Mouse (Mus musculus) adrenal gland, adult 8-10 months (tissue): ENCODE results near the gene Morc3. TPM values are rescaled to one million over a fixed set of nuclear protein-coding genes. Genes with fewer than 3 reads are reported as not detected.

Experiments used
- DNase-seq: peaks from one replicate; pipeline ENCODE4 v3.0.0; 2022
- total RNA-seq, 4 experiments: library from RNA; stranded (reverse); gene quantifications; 2 replicates each; pipeline ENCODE4 v1.2.4; 2022

Gene Morc3
- 10 to 100 TPM; 28.9 to 51.3 (median 36.0) TPM for total RNA-seq

DNA sequence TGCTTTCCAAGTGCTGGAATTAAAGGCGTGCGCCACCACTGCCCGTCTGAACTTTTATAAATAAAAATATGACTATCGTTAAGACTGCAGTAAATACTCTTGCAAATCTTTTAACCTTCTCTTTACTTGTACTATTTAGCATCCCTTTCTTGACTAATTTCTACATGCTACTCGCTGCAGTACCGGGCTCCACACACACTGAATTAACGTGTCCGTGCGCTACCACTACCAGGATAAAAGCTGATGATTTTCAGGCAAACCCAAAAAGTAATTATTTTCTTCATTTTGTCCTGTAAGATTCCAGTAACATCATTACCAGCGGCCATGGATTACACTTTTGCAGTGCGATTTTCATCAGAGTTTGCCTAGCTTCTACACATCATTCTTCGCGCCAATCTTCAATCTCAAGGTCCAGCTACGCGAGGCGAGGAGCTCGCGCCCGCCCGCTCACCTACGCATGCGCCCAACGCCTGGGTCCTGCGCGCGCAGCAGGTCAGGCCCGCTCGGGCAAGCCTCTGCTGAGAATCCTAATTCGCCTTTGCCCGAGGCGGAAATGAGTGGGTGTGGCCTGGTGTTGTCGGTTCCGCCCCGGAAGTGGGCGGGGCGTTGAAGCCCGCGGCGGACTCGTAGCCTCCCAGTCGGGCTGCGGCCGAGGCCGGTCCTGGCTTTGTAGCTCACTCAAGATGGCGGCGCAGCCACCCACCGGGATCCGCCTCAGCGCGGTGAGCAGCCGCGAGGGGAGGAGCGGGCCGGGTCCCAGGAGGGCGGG is at the start of gene Morc3:
Morc3 (plus strand) TSS at position 495 of the 769 bp plus-strand sequence.
- DNase-seq = peak; percentile 99

DNA sequence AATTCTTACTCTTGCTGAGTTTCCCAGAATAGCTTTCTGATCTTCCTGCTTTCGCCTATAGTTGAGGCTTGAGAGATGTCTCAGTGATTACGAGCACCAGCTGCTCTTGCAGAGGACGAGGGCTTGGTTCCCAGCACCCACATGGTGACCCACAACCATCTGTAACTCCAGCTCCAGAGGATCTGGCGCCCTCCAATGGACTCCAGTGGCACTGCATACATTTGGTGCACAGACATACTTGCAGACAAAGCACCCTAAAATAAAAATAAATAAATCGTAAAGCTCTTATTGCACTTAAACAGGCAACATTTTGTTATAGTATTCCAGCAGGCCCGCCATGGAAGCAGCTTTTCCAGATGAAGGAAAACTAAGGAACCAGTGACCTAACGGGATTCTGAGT is 47.7 kb upstream of the Morc3 start:
- no peak for DNase-seq

DNA sequence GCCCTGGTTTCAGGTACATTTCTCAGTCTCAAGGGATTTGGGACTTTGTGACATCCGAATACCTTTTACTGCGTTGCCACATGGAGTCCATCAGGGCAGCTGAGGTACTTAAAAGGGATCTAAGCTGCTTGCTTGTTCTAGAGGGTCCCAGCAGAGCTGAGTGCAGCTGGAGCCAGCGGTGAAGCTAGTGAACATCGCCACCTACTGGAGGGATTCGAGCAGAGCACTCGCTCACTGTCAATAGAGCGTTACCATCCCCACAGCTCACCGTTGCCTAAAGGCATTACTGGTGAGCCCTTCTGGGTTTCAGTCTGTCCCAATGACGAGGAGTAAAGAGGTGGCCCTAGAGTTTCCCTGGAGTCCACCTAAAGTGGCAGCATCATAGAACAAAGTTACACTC is 46.1 kb upstream of the Morc3 start:
- DNase-seq = peak; percentile 27

DNA sequence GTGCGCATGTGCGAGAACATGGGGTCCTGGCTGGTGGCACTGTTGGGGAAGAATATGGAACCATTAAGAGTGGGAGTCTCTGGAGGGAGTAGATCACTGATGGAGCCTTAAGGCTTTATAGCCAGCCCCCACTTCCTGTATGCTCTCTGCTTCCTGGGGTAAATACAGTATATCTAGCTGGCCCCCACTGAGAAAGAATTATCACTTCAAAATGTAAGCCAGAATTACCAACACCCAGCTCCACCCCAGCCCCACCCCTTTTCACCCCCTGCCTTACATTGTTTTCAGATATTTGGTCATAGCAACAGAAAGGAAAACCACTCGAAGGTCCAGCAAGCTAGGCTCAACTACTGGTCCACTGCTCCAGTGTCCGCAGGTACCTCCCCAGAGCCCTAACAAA is 43.5 kb upstream of the Morc3 start:
- no peak for DNase-seq

DNA sequence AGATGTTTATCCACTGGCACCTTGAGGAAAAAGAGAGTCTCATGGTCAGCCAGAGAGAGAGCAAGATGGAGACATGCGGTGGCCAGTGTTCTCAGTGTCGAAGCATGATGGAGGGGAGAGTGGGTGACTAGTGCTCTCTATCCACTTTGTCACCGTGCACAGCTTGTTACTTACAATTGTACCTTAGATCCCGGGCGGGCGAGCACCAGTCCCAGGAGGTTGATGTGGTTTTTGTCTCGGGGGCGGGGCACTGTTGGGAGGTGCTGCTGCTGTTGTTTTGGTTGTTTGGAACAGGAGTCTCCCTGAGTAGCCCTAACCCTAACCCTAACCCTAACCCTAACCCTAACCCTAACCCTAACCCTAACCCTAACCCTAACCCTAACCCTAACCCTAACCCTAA is 43.0 kb upstream of the Morc3 start:
- no peak for DNase-seq

DNA sequence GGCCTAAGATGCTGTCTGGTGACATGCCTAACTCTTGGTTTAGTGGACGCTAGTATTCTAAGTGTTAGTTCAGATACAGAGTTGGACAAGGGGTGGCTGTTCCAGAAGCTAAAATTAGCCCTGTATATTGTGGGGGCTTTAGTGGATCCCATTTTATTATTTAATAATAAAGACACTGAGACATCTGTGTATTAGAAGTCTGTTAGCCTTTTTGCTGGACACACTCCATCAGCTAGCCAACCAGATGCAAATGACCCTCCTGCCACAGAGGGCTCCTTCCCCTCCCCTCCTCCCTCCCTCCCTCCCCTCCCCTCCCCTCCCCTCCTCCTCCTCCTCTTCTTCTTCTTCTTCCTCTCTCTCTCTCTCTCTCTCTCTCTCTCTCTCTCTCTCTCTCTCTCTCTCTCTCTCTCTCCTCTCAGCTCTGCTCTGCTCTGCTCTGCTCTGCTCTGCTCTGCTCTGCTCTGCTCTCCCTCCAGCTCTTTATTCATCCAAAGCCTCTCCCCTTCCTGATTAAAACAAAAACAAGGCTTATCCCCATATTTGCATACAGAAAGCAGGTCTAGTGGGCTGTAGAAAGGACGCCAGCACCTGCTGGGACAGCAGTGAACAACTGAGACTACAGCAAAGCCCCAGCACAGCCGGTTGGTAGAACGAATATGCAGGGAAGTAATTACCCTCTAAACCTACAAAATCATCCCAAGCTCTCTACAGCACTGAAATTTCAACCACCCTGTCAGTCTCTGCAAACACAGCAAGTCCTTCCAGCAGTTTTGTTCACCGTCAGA is 41.8 kb upstream of the Morc3 start:
- DNase-seq = no peak

DNA sequence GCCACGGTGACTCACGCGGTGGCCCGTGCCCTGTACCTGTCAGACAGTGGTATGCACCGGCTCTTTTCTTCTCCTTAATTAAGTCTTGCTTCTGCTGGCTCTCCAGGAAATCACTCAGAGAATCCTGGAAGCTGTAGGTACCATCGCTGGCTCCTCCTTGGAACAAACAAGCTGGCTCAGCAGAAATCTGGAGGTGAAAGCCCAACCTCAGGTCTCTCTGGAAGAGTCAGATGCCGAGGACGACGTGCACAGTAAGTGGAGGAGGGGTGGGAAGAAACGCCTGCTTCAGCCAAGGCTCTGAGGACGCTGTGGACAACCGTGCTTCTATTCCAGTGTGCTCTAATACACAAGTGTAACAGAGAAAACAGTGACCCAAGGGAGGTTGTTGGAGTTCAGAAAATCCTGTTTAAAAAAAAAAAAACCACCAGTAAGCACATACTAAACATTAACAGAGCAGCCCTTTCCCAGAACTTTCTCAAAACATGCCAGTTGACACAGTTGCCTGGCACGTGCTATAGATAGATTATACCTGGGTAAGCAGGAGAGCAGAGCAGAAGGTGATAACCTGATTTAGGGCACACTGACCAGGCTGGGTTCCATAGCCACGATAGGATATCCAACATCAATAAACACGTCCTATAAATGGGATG is 38.8 kb upstream of the Morc3 start:
- DNase-seq = no peak

DNA sequence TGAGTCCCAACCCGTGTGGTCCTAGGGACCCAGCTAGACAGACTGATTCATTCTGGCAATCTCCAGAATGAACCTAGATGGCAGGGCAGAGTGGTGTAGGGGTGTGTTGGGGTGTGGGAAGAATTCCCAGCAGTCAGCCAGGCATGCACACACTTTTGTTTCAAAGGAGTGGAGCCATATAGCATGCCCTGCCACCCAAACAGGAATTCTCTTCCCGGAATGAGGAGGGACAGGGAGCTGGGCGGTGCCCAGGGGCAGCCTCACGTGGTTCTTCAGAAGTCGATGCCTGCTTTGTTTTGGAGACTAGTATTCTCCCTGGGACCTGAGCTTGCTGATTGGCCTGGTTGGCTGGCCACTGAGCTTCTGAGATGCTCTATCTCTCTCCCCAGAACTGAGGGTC is 37.1 kb upstream of the Morc3 start:
- no peak for DNase-seq

DNA sequence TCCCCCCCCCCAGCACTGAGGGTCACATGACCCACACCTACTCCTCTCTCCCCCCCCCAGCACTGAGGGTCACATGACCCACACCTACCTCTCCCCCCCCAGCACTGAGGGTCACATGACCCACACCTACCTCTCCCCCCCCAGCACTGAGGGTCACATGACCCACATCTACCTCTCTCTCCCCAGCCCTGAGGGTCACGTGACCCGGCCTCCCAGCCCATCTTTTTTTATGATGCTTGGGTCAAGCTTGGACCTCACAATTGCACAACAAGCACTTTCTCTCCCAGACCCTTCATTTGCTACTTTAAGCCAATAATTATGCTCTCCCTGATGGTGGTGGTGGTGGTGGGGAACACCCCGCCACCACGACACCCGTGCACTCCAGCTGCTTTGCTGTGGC is 36.5 kb upstream of the Morc3 start:
- no peak for DNase-seq

DNA sequence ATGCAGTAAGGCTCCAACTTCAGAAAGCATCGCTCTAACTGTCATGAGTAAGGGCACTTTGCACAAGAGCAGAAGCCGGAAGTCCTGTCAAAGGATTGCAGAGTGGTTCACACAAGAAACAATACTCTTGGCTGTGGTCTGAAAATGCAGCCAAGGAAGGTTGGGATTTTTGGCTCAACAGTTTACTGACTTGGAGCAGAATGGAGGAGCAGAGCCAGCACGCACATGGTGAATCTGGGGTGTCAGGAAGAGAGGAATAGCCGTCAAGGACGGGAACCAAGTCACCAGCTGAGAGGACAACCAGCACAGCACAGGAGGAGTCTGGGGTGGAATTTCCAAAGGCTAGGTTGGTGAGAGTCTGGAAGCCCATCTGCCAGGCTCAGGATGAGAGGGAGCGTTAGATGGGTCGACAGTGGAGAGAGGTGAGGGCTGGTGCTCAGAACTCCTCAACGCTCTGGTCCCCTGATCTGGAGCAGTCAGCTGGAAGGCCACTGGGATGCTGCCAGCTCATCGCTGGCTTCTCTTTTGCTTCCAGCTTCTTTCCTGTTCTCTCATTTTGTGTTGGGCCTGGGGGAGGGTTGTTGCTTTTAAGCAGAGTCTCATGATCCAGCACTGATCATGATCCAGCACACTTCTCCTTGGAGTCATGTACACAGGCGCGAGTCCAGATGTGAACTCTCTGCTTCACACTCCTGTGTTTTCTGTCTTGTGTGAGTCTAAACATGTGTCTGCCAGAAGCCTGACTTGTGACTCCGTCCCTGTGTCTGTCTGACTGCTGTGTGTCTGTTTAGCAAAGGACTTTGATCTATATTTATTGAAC is 34.7 kb upstream of the Morc3 start:
- DNase-seq = no peak

DNA sequence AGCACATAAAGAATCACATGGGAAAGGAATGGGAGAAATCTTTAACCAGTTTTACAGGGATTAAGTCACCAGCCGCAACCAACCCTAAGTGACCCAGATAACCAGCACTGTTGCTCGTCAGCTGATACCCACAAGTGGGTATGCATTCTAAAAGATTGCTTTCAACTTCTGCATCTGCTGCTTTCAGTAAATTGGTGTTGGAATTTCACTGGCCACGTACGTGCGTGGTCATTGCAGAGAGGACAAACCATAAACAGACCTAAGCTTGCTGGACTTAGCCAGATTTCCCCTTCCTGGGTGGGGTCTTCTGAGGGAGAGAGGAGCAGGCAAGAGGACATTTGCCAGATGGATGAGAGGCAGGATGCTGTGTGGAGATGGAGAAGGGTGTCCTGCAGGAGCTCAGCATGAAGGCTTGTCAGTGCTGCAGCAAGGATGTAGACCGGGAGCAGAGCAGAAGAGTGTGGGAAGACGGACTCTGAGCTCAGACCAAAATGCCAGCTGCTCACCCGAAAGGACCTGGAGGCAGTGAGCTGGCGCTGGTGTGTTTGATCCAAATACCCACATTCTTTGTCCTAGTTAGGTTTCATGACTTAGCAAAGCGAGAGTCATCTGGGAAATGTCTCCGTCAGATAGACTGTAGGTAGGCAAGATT is 34.0 kb upstream of the Morc3 start:
- DNase-seq = no peak

DNA sequence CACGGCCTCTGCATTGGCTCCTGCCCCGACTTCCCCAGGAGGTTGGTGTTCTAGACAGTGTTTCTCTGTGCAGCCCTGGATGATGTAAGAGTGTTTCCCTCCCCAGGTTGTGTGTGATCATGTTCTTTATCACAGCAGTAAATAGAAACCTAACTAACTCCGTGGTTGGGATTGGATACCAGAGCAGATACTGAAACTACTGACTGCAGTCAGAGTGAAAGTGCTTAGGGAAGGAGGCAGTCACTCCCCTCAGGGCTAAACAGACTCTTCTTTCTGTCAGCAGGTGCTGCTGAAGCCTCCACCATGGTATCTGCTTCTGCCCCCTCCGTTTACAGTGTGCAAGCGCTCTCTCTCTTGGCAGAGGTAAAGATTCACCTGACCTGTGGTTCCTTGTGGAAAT is 33.3 kb upstream of the Morc3 start:
- no peak for DNase-seq

DNA sequence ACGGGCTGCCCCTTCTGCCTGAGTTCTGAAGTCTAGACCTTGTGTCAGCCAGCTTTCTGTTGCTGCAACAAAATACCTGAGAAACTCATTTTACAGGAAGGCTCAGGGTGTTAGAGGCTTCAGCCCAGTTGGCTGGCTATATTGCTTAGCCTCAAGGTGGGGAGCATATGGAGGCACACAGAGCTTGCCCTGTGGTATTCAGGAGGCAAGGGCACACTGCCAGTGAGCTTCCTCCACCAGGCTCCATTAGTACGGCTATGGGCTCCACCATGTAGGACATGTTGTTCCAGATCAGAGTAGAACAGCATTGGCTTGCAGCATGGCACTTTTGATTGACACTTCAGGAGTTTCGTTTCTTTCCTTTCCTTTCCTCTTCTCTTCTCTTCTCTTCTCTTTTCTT is 32.9 kb upstream of the Morc3 start:
- DNase-seq = no peak

DNA sequence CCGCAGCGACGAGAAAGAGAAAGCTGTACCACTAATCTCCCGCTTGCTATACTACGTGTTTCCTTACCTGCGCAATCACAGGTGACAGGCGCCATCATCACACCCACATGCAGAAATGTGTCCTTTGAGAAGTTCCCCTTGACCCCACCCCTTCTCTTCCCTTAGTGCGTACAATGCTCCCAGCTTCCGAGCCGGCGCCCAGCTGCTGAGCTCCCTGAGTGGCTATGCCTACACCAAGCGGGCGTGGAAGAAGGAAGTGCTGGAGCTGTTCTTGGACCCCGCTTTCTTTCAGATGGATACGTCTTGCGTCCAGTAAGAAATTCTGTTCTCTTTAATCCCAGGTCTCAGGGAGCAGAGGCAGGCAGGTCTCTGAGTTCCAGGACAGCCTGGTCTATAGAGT is 32.0 kb upstream of the Morc3 start:
- DNase-seq = no peak

DNA sequence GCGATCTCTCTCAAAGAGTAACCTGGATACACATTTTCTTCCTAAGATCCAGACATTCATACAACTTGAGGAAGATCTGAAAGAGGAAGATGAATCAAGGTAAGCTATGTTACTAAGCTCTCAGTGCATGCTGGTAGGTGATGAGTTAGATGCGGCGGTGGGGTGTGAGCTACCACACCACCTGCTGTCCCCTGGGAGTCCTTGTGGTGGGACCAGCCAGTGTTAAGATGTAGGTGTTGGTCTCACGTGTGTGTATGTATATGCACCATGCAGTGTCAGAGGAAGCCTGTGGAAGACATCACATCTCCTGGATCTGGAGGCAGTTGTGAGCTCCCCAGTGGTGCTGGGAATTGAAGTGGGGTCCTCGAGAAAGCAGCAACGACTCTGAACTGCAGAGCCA is 24.8 kb upstream of the Morc3 start:
- no peak for DNase-seq

DNA sequence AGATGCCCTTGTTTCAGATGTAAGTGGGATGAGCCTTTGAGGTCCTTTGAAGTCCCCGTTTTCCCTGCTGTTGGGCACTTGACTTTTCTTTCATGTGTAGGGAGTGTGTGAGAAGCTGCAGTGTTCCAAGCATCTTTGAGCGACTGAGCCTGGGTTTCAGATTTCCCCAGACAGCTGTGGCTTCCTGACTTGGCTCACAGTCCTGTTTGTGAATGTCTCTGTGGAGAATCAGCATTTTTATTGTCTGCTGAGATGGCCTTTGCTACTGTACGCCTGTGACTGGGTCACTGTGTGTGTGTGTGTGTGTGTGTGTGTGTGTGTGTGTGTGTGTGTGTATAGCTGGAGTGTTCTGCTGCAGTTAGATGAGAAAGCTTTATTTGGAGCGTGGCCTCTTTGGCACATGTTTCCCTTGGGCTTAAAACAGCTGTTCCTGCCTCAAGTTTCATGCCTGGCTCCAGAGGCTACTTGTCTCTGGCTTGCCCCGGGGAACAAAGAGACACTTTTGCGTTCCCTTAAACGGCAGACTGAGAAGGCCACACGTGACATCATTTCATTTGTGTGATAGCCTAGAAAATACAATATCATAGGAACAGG is 23.9 kb upstream of the Morc3 start:
- DNase-seq = no peak

DNA sequence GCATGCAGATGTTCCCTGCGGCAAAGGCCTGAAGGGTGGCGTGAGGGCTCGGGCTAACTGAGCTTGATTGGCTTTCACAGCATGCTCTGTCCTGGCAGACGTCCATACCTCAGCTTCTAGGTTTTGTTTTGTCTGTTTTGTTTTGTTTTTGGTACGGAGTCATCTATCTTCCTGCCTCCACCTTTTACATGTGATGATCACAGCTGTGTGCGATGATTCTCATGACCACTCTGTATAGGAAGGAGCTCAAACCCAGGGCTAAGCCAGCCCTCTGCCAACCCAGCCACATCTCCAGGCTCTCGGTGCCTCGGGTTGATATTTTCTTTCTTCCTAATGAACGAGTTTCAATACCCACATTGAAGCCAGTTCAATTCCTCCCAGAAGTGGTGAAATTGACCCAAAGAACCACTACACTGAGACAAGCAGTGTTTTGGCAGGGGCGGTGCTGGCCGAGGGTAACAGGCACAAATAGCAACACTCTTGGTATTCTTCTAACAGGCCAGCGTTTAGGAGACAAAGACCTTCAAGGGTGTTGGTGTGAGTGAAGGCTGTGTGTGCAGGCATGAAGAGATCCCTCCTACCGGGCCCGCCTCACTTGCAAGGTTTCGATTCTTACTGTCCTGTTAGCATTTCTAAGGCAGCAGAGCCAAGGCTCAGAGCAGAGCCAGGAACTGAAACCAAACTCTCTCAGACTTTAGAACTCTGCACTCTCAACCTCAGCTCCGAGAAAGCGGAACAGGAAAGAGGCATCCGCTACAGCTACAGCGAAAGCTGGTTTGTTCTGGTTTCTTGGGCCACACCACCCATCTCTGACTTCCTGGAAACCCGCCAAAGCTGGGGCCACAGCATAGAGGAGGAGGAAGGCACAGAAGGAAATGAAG is 15.8 kb upstream of the Morc3 start:
- peak; percentile 54 for DNase-seq

DNA sequence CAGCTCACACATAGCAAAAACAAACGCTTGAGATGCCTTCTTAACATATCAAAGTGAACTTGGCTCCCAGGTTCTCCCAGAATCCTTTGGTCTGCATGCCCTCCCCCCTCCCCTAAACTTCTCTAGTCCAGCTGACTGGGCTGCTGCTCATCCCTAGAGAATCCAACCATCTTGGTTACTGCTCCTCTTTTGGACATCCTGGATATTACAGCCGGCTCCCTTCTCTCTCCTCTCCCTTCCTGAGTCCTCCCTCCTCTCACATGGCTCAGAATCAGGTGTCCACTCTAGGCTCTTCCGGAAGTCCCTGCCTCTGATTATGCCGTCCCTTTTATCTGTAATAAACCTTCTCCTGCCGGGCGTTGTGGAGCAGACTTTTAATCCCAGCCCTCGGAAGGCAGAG is 15.1 kb upstream of the Morc3 start:
- no peak for DNase-seq

DNA sequence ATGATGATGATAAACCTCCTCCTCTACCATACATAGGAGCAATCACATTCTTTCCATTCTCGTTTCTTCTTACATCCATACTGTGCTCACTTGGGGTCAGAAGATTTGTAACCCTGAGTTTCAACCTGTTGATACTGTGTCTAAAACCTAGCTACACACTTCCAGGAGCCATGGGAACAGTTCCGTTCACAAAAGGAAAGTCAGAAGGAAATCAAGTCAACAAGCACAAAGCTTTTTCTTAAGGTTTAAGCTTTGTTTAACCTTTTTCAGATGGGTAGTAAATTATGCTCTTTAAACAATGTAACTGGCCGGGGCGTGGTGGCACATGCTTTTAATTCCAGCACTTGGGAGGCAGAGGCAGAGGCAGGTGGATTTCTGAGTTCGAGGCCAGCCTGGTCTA is 14.6 kb upstream of the Morc3 start:
- no peak for DNase-seq

DNA sequence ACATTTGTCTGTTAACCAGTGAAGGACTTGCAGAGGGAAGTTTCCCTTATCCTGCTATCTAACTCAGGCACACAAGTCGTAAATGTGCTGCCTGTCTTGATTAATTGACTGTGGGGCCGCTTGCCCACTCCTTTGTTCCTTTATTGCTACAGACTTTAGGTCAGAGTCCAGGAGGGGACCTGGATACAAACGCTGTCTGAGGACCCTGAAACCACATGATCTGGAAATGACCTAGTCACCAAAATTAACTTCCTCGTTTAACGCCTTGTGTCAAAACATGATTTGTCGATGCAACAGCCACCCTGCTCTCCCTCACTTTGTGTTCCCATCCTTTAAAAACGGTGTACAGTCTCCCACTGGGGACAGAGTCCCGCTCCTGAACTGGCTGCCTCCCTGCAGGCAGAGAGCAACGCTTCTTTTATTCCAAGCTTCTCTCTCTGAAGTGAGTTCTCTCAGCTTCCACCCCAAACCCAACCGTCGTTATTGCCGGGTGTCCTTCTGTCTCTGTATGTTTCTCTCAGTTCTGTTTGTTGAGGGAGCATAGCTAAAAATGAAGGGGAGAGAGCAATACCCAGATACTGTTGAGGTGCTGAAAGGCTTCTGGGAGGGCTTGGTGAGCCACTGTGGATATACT is 13.1 kb upstream of the Morc3 start:
- no peak for DNase-seq
